Mouse (Mus musculus): ENCODE measurements around the gene Prodh2. TPM values are rescaled to one million over a fixed set of nuclear protein-coding genes. Genes with fewer than 3 reads are reported as not detected.

The Prodh2 gene
- polyA plus RNA-seq, 1 experiment: 0.58 TPM

DNA sequence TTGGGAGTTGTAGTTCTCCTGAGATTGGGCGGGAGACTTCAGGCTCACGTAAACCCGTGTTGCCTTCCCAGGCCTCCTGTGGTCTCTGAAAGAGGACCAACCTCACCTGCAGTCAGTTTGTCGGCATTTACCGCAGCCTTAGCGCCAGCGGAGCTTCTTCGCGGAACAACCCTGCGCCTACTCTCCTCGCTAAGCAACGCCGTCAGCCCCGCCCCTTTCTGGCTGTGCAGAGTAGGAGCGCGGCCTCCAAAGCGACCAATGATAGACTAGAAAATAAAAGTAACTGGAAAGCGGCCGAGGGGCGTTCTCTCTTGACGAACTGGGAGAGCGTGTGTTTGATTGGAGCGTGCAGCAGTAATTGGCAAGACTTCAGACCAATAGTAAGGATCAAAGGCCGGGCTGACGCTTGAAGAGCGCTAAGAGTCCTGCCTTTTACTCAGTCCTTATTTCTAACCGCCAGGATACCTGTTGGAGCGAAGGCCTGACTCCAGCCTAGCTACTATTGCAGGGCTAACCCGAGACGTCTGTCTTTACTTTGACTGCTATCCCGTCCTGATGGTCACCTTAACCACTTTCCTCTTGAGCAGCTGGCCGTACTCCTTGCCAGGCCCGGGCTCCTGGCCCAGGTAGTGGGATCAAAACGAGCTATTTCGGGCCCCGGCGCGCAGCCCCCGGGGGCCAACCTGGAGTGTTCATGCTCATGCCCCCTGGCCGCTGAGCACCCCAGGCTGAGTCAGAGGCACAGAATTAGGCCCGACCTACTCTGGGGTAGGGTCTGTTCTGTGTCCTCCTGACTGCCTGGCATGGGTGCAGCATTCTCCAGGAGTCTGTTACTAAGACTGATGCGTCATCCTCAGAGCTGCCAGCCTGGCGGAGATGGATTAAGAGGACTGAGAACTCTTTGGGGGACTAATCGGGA is 58.9 kb downstream of the Prodh2 start, which contains the start of the genes Hspb6 and Proser3:
Gene Hspb6, plus strand, starts transcription at position 77 of the 919 bp plus-strand sequence.
Gene Proser3, minus strand, starts transcription at position 198 of the 919 bp plus-strand sequence.
- Histone ChIP-seq H3K27me3 (ENCODE audit: control insufficient read depth, insufficient read depth, low read length, poor library complexity, severe bottlenecking) (no peaks in the 10 kb centered on the region), H3K9ac (ENCODE audit: low read depth, poor library complexity, severe bottlenecking) (peak within 1 kb of the TSS; percentile 82), H3K4me1 (ENCODE audit: control insufficient read depth, insufficient read depth, low read length) (no peaks in the 10 kb centered on the region), H3K9me3 (replicated peaks; ENCODE audit: control insufficient read depth, insufficient read depth, low read length, poor library complexity, severe bottlenecking) (no peaks in the 10 kb centered on the region), H3K36me3 (ENCODE audit: control insufficient read depth, insufficient read depth, low read length, poor library complexity, severe bottlenecking) (peaks cover 16% of the 10 kb centered on the region), H3K27ac (ENCODE audit: insufficient read depth, low read length) (peak within 1 kb of the TSS; percentile 90), H3K4me3 (ENCODE audit: low read depth, low read length) (peak within 1 kb of the TSS; percentile 94)
- TF ChIP-seq POLR2A (IDR thresholded peaks at IDR 0.05; ENCODE audit: insufficient read depth, low read length): peak; percentile 99
- TF ChIP-seq CTCF (IDR thresholded peaks at IDR 0.05; ENCODE audit: low read depth, low read length): no peak
- TF ChIP-seq EP300 (IDR thresholded peaks at IDR 0.05; ENCODE audit: insufficient read depth, low read depth, low read length): no peak

DNA sequence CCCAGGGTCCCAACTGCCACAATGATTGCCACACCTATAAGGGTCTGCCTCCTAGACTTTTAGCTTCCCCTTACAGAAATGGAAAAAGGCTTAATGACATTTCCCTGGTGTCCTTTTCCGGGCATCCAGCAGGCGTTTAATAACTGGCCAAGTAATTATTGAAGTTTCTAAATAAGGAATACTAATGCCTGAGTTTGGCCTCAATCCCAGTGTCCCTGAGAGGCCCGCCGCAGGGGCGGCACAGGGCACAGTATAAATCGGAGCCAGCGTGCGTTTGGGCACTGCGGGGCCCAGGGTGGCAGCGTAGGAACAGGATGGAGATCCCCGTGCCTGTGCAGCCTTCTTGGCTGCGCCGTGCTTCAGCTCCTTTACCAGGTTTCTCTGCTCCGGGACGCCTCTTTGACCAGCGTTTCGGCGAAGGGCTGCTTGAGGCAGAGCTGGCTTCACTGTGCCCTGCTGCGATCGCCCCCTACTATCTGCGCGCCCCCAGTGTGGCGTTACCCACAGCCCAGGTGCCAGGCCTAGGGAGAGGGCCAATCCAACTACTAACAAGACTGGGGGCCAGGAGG is 59.7 kb downstream of the Prodh2 start:
- peaks cover 2% of the 10 kb centered on the region for H3K4me1 ChIP-seq (ENCODE audit: control insufficient read depth, insufficient read depth, low read length)
- H3K36me3 ChIP-seq (ENCODE audit: control insufficient read depth, insufficient read depth, low read length, poor library complexity, severe bottlenecking): peaks cover 16% of the 10 kb centered on the region
- H3K9ac ChIP-seq (ENCODE audit: low read depth, poor library complexity, severe bottlenecking): peak overlapping the region; percentile 82
- TF ChIP-seq EP300 (IDR thresholded peaks at IDR 0.05; ENCODE audit: insufficient read depth, low read depth, low read length): no peak
- TF ChIP-seq POLR2A (IDR thresholded peaks at IDR 0.05; ENCODE audit: insufficient read depth, low read length): no peak
- no peak for TF ChIP-seq CTCF (IDR thresholded peaks at IDR 0.05; ENCODE audit: low read depth, low read length)
- H3K27ac ChIP-seq (ENCODE audit: insufficient read depth, low read length): no peak overlapping the region
- H3K27me3 ChIP-seq (ENCODE audit: control insufficient read depth, insufficient read depth, low read length, poor library complexity, severe bottlenecking): no peaks in the 10 kb centered on the region
- H3K4me3 ChIP-seq (ENCODE audit: low read depth, low read length): peak overlapping the region; percentile 84
- H3K9me3 ChIP-seq (replicated peaks; ENCODE audit: control insufficient read depth, insufficient read depth, low read length, poor library complexity, severe bottlenecking): no peaks in the 10 kb centered on the region

DNA sequence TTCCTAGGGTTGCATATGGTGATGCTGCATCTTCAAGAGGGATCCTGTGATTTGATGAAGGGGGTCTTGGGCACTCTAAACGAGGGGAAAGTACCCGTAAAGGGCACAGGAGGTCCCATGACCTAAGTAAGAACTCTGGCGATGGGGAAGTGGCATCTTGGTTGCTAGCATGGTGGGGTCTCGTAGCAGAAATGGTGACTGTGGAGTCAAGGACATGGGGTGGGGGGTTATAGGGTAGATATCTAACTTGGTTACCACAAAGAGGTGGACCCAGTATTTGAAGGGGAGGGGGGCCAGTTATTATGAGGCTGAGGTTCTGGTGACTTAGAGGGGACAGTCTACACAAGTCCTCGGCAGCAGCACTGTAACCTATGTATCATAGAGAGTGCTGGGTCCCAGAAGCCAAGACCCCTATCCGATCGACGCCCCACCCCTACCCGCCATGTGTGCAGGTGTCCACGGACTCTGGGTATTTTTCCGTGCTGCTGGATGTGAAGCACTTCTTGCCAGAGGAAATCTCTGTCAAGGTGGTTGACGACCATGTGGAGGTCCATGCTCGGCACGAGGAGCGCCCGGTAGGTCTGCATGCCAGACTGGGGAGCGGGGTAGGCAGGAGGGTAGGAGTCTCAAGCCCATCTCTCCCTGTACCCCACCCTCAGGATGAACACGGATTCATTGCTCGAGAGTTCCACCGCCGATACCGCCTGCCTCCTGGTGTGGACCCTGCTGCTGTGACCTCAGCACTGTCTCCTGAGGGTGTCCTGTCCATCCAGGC is 60.6 kb downstream of the Prodh2 start:
- peaks cover 3% of the 10 kb centered on the region for H3K4me1 ChIP-seq (ENCODE audit: control insufficient read depth, insufficient read depth, low read length)
- H3K9ac ChIP-seq (ENCODE audit: low read depth, poor library complexity, severe bottlenecking): peak overlapping the region; percentile 82; the same call in 1 of the 2 replicates
- peaks cover 16% of the 10 kb centered on the region for H3K36me3 ChIP-seq (ENCODE audit: control insufficient read depth, insufficient read depth, low read length, poor library complexity, severe bottlenecking)
- no peak overlapping the region for H3K27ac ChIP-seq (ENCODE audit: insufficient read depth, low read length)
- no peaks in the 10 kb centered on the region for H3K9me3 ChIP-seq (replicated peaks; ENCODE audit: control insufficient read depth, insufficient read depth, low read length, poor library complexity, severe bottlenecking)
- H3K4me3 ChIP-seq (ENCODE audit: low read depth, low read length): no peak overlapping the region
- TF ChIP-seq EP300 (IDR thresholded peaks at IDR 0.05; ENCODE audit: insufficient read depth, low read depth, low read length): no peak
- no peak for TF ChIP-seq POLR2A (IDR thresholded peaks at IDR 0.05; ENCODE audit: insufficient read depth, low read length)
- TF ChIP-seq CTCF (IDR thresholded peaks at IDR 0.05; ENCODE audit: low read depth, low read length): no peak
- no peaks in the 10 kb centered on the region for H3K27me3 ChIP-seq (ENCODE audit: control insufficient read depth, insufficient read depth, low read length, poor library complexity, severe bottlenecking)

DNA sequence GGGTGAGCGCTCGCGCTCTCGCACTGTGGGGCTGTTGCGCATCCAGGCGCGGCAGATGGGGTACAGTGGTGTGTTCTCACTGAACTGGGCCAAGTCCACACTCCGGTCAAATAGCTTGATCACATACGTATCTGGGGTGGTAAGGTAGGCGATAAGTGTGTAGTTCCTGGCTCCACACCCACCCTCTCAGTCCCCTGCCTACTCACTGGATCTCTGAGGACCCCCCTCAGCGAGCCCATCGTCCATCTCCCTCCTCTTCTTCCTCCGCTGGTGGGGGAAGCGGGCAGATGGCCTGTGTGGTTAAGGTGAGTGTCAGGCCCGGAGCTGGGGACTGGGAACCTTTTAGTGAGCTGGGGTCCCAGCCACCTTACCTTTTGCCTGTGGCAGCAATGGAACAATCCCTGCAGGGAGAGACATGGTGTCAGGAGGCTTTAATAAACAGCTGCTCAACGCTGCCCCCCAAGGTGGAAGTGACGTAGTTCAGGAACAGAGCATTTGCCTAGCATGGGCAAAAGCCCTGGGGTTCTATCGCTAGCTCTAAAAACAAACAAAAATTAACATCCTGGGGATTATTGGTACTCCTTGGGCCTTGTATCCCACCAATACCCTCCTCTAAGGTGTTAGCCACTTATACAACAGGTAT is 63.6 kb downstream of the Prodh2 start:
- H3K27ac ChIP-seq (ENCODE audit: insufficient read depth, low read length): no peak overlapping the region
- H3K4me1 ChIP-seq (ENCODE audit: control insufficient read depth, insufficient read depth, low read length): peaks cover 3% of the 10 kb centered on the region
- no peak overlapping the region for H3K4me3 ChIP-seq (ENCODE audit: low read depth, low read length)
- TF ChIP-seq POLR2A (IDR thresholded peaks at IDR 0.05; ENCODE audit: insufficient read depth, low read length) (no peak), CTCF (IDR thresholded peaks at IDR 0.05; ENCODE audit: low read depth, low read length) (peak; percentile 14)
- no peaks in the 10 kb centered on the region for H3K9me3 ChIP-seq (replicated peaks; ENCODE audit: control insufficient read depth, insufficient read depth, low read length, poor library complexity, severe bottlenecking)
- H3K27me3 ChIP-seq (ENCODE audit: control insufficient read depth, insufficient read depth, low read length, poor library complexity, severe bottlenecking): no peaks in the 10 kb centered on the region
- peaks cover 16% of the 10 kb centered on the region for H3K36me3 ChIP-seq (ENCODE audit: control insufficient read depth, insufficient read depth, low read length, poor library complexity, severe bottlenecking)
- H3K9ac ChIP-seq (ENCODE audit: low read depth, poor library complexity, severe bottlenecking): no peak overlapping the region

DNA sequence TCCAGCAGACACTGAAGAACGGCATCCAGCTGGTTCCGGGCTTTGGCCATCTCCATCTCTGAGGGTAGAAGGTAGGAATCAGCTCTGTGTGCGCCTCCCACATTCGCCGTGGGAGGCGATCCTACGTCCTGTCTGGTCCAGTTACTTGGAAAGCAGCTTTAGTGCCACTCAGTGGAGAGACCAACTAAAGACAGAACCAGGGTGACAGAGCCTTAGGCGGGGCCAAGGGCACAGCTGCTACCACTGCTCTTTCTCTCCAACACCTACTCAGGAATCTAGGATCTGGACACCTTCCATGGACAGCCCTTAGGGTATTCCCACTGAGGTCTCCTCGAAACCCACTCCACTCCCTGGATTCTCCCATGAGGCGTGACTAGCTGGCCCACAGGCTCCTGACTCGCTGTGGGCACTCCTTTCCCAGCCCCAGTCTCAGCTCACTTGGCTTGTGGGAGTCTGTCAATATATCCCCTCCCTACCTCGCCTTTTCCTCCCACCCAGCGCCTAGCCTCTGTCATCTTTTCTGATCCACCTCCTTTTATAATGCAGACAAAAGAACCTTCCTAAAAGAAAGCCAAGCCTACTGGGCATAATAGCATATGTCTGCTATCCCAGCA is 64.6 kb downstream of the Prodh2 start:
- Histone ChIP-seq H3K4me3 (ENCODE audit: low read depth, low read length) (no peak overlapping the region), H3K9me3 (replicated peaks; ENCODE audit: control insufficient read depth, insufficient read depth, low read length, poor library complexity, severe bottlenecking) (no peaks in the 10 kb centered on the region), H3K36me3 (ENCODE audit: control insufficient read depth, insufficient read depth, low read length, poor library complexity, severe bottlenecking) (peaks cover 16% of the 10 kb centered on the region), H3K27ac (ENCODE audit: insufficient read depth, low read length) (no peak overlapping the region), H3K4me1 (ENCODE audit: control insufficient read depth, insufficient read depth, low read length) (peaks cover 3% of the 10 kb centered on the region), H3K9ac (ENCODE audit: low read depth, poor library complexity, severe bottlenecking) (0 out of 2 replicates have a peak overlapping the region, but pooled peaks have one; percentile 74), H3K27me3 (ENCODE audit: control insufficient read depth, insufficient read depth, low read length, poor library complexity, severe bottlenecking) (no peaks in the 10 kb centered on the region)
- no peak for TF ChIP-seq POLR2A (IDR thresholded peaks at IDR 0.05; ENCODE audit: insufficient read depth, low read length)
- no peak for TF ChIP-seq CTCF (IDR thresholded peaks at IDR 0.05; ENCODE audit: low read depth, low read length)
- no peak for TF ChIP-seq EP300 (IDR thresholded peaks at IDR 0.05; ENCODE audit: insufficient read depth, low read depth, low read length)

All from ES-Bruce4 (cell line).